Mouse (Mus musculus): ENCODE measurements at regions not wholly inside any gene's neighbourhood (a gene's known extent, or its start where the extent isn't known, plus 50 kb on each side); places are given as distances from the start of the nearest gene placed in this dataset.
A peak's percentile ranks its signal among the peaks of the same experiment; 100 is the strongest.

- Histone ChIP-seq H3K4me2 (ENCODE audit: low read depth, low read length) (no peak overlapping the region), H3K9ac (replicated peaks) (no peak overlapping the region), H3K9me3 (ENCODE audit: low read length) (no peaks in the 10 kb centered on the region), H3K4me1 (ENCODE audit: insufficient read depth) (no peaks in the 10 kb centered on the region), H3K27me3 (ENCODE audit: insufficient read depth, low read length) (no peaks in the 10 kb centered on the region), H3K27ac (ENCODE audit: low read depth) (no peak overlapping the region; the same call in 1 of the 2 replicates), H3K36me3 (replicated peaks; ENCODE audit: insufficient read depth, low read length) (no peaks in the 10 kb centered on the region), H3K4me3 (ENCODE audit: low read depth, low read length) (no peak overlapping the region)
- DNase-seq (no peak), ATAC-seq (no peak)
- WGBS (ENCODE audit: insufficient replicate concordance), result 40% methylated on average over 2 of the region's 2 CpGs
- no peak for TF ChIP-seq EP300 (IDR thresholded peaks at IDR 0.05; ENCODE audit: low read depth)
- TF ChIP-seq CTCF (IDR thresholded peaks at IDR 0.05; ENCODE audit: low read depth), result no peak
These were observed 166.7 kb upstream of the Thbs1 start for GRCm38 (mm10) chr2:117944942-117945341.

- ATAC-seq (no peak), DNase-seq (no peak)
- no peaks in the 10 kb centered on the region for H3K36me3 ChIP-seq (replicated peaks; ENCODE audit: insufficient read depth, low read length)
- WGBS (ENCODE audit: insufficient replicate concordance), result 69% methylated on average over 5 of the region's 5 CpGs
- no peaks in the 10 kb centered on the region for H3K9me3 ChIP-seq (ENCODE audit: low read length)
- H3K27ac ChIP-seq (ENCODE audit: low read depth), result no peak overlapping the region
- H3K4me2 ChIP-seq (ENCODE audit: low read depth, low read length), result no peak overlapping the region
- H3K27me3 ChIP-seq (ENCODE audit: insufficient read depth, low read length), result no peaks in the 10 kb centered on the region
- H3K4me1 ChIP-seq (ENCODE audit: insufficient read depth), result no peaks in the 10 kb centered on the region
- H3K9ac ChIP-seq (replicated peaks), result no peak overlapping the region
- no peak overlapping the region for H3K4me3 ChIP-seq (ENCODE audit: low read depth, low read length)
- TF ChIP-seq CTCF (IDR thresholded peaks at IDR 0.05; ENCODE audit: low read depth) (no peak), EP300 (IDR thresholded peaks at IDR 0.05; ENCODE audit: low read depth) (no peak)
These were observed 161.0 kb upstream of the Thbs1 start for GRCm38 (mm10) chr2:117950431-117951336.

GRCm38 (mm10) chr2:117951337-117951718 lies 160.3 kb upstream of the Thbs1 start:
- no peak overlapping the region for H3K4me2 ChIP-seq (ENCODE audit: low read depth, low read length)
- no peaks in the 10 kb centered on the region for H3K36me3 ChIP-seq (replicated peaks; ENCODE audit: insufficient read depth, low read length)
- H3K27ac ChIP-seq (ENCODE audit: low read depth), result no peak overlapping the region
- H3K9me3 ChIP-seq (ENCODE audit: low read length), result no peaks in the 10 kb centered on the region
- no peak overlapping the region for H3K4me3 ChIP-seq (ENCODE audit: low read depth, low read length)
- WGBS (ENCODE audit: insufficient replicate concordance), result 80% methylated on average over 2 of the region's 2 CpGs
- DNase-seq (no peak), ATAC-seq (no peak)
- H3K4me1 ChIP-seq (ENCODE audit: insufficient read depth), result no peaks in the 10 kb centered on the region
- no peaks in the 10 kb centered on the region for H3K27me3 ChIP-seq (ENCODE audit: insufficient read depth, low read length)
- TF ChIP-seq CTCF (IDR thresholded peaks at IDR 0.05; ENCODE audit: low read depth), result no peak
- TF ChIP-seq EP300 (IDR thresholded peaks at IDR 0.05; ENCODE audit: low read depth), result no peak
- no peak overlapping the region for H3K9ac ChIP-seq (replicated peaks)

- no peak for DNase-seq
- no peak overlapping the region for H3K9ac ChIP-seq (replicated peaks)
- H3K4me3 ChIP-seq (ENCODE audit: low read depth, low read length), result no peak overlapping the region
- no peaks in the 10 kb centered on the region for H3K27me3 ChIP-seq (ENCODE audit: insufficient read depth, low read length)
- H3K9me3 ChIP-seq (ENCODE audit: low read length), result no peaks in the 10 kb centered on the region
- H3K36me3 ChIP-seq (replicated peaks; ENCODE audit: insufficient read depth, low read length), result no peaks in the 10 kb centered on the region
- no peaks in the 10 kb centered on the region for H3K4me1 ChIP-seq (ENCODE audit: insufficient read depth)
- ATAC-seq, result no peak
- 54% methylated on average over 4 of the region's 4 CpGs for WGBS (ENCODE audit: insufficient replicate concordance)
- no peak overlapping the region for H3K4me2 ChIP-seq (ENCODE audit: low read depth, low read length)
- H3K27ac ChIP-seq (ENCODE audit: low read depth), result no peak overlapping the region
- 0 out of 2 replicates have a peak, but pooled peaks have one; percentile 18 for TF ChIP-seq EP300 (IDR thresholded peaks at IDR 0.05; ENCODE audit: low read depth)
- TF ChIP-seq CTCF (IDR thresholded peaks at IDR 0.05; ENCODE audit: low read depth), result no peak
These were observed 152.9 kb upstream of the Thbs1 start for GRCm38 (mm10) chr2:117958737-117959136.

- no peak for TF ChIP-seq EP300 (IDR thresholded peaks at IDR 0.05; ENCODE audit: low read depth)
- no peak for TF ChIP-seq CTCF (IDR thresholded peaks at IDR 0.05; ENCODE audit: low read depth)
- ATAC-seq, result no peak
- H3K4me1 ChIP-seq (ENCODE audit: insufficient read depth), result no peaks in the 10 kb centered on the region
- no peak overlapping the region for H3K27ac ChIP-seq (ENCODE audit: low read depth)
- H3K9ac ChIP-seq (replicated peaks), result no peak overlapping the region
- H3K36me3 ChIP-seq (replicated peaks; ENCODE audit: insufficient read depth, low read length), result no peaks in the 10 kb centered on the region
- H3K4me3 ChIP-seq (ENCODE audit: low read depth, low read length), result no peak overlapping the region
- H3K9me3 ChIP-seq (ENCODE audit: low read length), result no peaks in the 10 kb centered on the region
- DNase-seq, result no peak
- no peaks in the 10 kb centered on the region for H3K27me3 ChIP-seq (ENCODE audit: insufficient read depth, low read length)
- H3K4me2 ChIP-seq (ENCODE audit: low read depth, low read length), result no peak overlapping the region
These were observed 152.2 kb upstream of the Thbs1 start for GRCm38 (mm10) chr2:117959440-117959839.

GRCm38 (mm10) chr2:117962531-117962930 lies 149.1 kb upstream of the Thbs1 start:
- H3K4me1 ChIP-seq (ENCODE audit: insufficient read depth), result no peaks in the 10 kb centered on the region
- peak overlapping the region; percentile 76 for H3K27ac ChIP-seq (ENCODE audit: low read depth)
- H3K4me3 ChIP-seq (ENCODE audit: low read depth, low read length), result no peak overlapping the region
- no peak overlapping the region for H3K9ac ChIP-seq (replicated peaks)
- peaks cover 8% of the 10 kb centered on the region for H3K9me3 ChIP-seq (ENCODE audit: low read length)
- ATAC-seq (no peak), DNase-seq (no peak)
- H3K36me3 ChIP-seq (replicated peaks; ENCODE audit: insufficient read depth, low read length), result no peaks in the 10 kb centered on the region
- no peak for TF ChIP-seq CTCF (IDR thresholded peaks at IDR 0.05; ENCODE audit: low read depth)
- TF ChIP-seq EP300 (IDR thresholded peaks at IDR 0.05; ENCODE audit: low read depth), result no peak
- 38% methylated on average over 4 of the region's 4 CpGs for WGBS (ENCODE audit: insufficient replicate concordance)
- peak overlapping the region; percentile 2; the same call in 1 of the 2 replicates for H3K4me2 ChIP-seq (ENCODE audit: low read depth, low read length)
- H3K27me3 ChIP-seq (ENCODE audit: insufficient read depth, low read length), result no peaks in the 10 kb centered on the region

Data from liver, postnatal 0 days (tissue).